Mouse (Mus musculus) layer of hippocampus, adult 18-20 months (tissue): Measurements from ENCODE around the gene 2310057N15Rik. TPM values are rescaled to one million over a fixed set of nuclear protein-coding genes. Genes with fewer than 3 reads are reported as not detected.
"Not testable (repeated sequence)": the region's sequence is repeated elsewhere in the genome, so short reads cannot be mapped to it uniquely, and the experiment has no call there.

Experiments
- DNase-seq, 2 experiments: peaks; one replicate each; pipeline ENCODE4 v3.0.0; 2022; ENCODE audit warnings: low spot score in 2 of 2
- long read RNA-seq: library from polyadenylated mRNA; stranded (forward); transcript quantifications from one replicate; pipeline ENCODE4 v2.0.0, GENCODE M21; 2021
- total RNA-seq, 2 experiments: library from RNA; stranded (reverse); gene quantifications; 2 replicates each; pipeline ENCODE4 v1.2.3; 2021

The 2310057N15Rik gene
- total RNA-seq: not detected
- long read RNA-seq: 0 reads

DNA sequence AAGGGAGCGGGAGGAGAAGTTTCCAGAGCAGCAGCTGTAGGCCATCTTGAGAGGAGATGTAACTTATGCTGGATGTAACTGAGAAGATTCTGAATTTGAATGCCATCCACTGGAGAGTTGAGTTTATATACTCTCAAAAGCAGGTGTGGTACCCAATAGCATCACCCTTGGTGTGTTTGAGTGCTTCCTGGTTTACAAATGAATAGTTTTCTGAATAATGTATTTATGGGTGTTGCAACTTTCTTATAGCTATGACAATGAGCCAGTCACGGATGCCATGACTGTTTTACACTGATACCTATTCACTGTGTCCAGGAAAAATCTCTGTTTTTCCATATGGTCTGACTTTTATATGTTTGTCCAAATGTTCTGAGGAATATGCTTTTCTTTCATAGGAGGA lies at the start of gene 2310057N15Rik:
TSS of gene 2310057N15Rik (minus strand) at position 101 of the 400 bp plus-strand sequence.
- no peak for DNase-seq

DNA sequence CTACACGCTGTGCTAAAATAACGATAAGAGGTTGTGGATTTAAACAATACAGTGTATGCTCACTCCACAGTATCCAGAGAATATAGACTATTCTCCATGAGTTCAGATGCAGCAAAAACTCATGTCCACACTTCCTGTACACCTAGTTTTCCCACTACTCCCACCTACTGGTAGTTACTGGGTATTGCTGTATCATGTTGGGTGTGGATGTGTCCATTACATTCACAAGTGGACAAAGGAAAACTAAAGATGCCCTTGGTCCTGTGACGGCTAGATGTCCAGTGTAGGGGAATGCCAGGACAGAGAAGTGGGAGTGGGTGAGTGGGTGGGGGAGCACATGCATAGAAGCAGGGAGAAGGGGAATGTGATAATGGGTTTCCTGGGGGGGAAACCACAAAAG lies 49.7 kb upstream of the 2310057N15Rik start:
- peak in 1 of 2 experiments; percentile 39 for DNase-seq

DNA sequence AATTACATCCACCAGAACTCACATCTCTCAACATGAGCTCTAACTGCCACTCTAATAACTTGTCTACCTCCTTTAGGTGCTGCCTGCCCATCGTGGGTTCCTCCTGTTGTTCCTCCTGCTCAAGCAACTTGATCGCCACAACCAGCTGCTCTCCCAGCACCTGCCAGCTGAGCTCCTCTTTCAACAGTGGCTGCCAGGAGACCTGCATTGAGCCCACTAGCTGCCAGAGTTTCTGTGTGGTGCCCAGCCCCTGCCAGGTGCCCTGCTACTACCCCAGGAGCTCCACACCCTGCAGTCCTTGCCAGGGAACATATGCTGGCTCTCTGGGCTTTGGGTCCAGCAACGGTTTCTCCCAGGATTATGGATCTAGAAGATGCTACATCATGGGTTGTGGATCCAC lies 46.1 kb upstream of the 2310057N15Rik start, which contains the start of gene Krtap15:
TSS of gene Krtap15 (plus strand) at position 150 of the 400 bp plus-strand sequence.
- no peak for DNase-seq

DNA sequence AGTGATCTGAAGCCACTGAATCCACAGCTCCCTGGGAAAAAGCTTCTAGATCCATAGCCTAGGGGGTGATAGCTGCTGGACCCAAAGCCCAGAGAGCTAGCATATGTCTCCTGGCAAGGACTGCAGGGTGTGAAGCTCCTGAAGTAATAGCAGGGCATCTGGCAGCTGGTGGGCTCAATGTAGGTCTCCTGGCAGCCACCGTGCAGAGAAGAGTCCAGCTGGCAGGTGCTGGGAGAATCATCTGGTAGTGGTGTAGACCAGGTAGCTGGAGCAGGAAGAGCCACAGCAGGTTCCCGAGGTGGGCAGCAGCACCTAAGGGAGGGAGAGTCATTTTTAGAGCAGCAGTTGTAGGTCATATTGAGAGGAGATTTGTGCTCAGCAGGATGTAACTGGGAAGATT lies 37.8 kb upstream of the 2310057N15Rik start, which contains the start of gene Gm20741:
TSS of gene Gm20741 (minus strand) at position 394 of the 400 bp plus-strand sequence.
- no peak for DNase-seq

DNA sequence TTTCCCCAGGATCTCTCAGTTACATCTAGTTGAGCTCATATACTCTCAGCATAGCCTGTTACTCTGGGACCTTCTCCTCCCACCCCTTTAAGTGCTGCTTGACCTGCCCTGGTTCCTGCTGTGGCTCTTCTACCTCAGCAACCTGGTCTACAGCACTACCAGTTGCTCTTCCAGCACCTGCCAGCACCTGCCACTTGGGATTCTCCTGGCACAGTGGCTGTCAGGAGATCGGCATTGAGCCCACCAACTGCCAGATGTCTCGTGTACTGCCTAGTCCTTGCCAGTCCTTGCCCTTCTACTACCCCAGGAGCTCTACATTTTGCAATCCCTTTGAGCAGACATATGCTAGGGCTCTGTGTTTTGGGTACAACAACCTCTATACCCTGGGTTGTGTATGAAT lies 12.8 kb upstream of the 2310057N15Rik start:
- DNase-seq: no peak

DNA sequence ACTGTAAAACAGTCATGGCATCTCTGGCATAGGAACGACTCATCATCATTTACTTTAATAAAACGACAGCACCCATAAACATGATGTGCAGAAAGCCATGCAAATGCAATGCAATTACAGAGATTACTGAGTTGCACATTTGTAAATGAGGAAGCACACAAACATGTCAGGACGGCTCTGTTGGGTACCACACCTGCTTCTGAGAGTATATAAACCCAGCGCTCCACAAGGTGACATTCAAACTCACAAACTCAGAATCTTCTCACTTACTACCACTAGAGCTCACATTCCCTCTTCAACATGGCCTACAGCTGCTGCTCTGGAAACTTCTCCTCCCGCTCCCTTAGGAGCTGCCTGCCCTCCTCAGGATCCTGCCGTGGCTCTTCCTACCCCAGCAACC lies 3.6 kb upstream of the 2310057N15Rik start, which contains the start of gene Gm5965:
TSS of gene Gm5965 (plus strand) at position 301 of the 400 bp plus-strand sequence.
- DNase-seq: no peak

DNA sequence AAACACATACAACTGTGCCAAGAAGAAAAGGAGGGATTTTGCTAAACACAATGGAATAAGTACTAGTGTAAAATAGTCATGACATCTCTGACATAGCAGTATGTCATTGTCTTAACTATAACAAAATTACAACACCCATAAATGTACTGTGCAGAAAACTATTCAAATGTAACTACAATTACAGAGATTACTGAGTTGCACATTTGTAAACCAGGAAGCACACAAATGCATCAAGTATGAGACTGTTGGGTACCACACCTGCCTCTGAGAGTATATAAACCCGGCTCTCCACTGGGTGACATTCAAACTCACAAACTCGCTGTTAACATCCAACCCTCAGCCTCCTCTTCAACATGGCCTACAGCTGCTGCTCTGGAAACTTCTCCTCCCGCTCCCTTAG lies 15.5 kb downstream of the 2310057N15Rik start, which contains the start of gene 2310034C09Rik:
TSS of gene 2310034C09Rik (plus strand) at position 301 of the 400 bp plus-strand sequence.
- DNase-seq: not testable (repeated sequence)

DNA sequence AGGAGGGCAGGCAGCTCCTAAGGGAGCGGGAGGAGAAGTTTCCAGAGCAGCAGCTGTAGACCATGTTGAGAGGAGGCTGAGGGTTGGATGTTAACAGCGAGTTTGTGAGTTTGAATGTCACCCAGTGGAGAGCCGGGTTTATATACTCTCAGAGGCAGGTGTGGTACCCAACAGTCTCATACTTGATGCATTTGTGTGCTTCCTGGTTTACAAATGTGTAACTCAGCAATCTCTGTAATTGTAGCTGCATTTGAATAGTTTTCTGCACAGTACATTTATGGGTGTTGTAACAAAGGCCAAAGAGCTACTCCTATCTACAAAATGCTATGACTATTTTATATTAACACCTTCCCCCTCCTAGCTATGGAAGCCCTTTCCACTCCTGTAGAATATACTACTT lies 22.5 kb downstream of the 2310057N15Rik start, which contains the start of gene Krtap13:
TSS of gene Krtap13 (minus strand) at position 101 of the 400 bp plus-strand sequence.
- not testable (repeated sequence) for DNase-seq

DNA sequence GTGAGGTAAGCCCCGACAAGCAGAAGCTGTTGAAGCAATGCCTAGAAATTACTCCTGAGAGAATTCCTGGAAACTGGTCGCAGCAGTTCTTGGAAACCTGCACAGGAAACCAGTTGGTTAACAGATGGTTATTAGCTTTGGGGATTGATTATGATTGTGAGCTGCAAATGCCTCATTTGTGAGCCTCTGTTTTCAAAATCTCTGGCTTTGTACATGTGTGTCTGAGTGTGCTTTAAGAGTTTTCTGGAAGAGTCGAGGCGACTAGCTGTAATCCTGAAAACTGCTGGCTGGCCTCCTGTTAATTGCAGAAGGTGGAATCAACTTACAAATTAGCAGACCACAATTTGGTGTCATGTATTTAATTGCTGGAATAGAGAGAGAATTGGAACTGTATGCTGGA lies 26.1 kb downstream of the 2310057N15Rik start:
- peak in 1 of 2 experiments; percentile 20 for DNase-seq

DNA sequence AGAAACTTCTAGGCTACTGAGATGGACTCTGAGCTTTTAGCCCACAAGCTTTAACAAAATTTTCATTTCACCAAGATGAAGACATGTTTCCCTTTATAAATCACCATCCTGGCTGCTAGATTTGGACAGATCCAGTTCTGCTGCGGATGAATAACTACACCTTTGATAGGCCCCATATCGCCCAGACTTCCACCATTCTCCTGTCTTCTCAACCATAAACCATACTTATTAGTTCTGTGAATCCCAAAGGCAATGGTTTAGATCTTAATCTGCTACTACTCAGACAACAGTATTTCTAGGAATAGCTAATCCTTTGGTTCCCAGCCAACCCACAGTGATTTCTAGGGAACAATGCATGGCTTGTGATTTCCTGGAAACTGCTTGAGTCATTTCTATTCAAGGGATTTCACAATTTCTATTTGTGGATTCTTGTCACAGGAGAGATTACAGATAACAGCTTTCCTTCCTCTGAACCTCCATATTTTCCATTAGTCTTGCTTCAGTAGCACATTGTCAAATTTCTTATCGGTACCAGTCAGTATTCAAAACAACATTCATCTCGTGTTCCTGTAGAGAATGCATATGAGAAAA lies 29.2 kb downstream of the 2310057N15Rik start:
- no peak for DNase-seq

DNA sequence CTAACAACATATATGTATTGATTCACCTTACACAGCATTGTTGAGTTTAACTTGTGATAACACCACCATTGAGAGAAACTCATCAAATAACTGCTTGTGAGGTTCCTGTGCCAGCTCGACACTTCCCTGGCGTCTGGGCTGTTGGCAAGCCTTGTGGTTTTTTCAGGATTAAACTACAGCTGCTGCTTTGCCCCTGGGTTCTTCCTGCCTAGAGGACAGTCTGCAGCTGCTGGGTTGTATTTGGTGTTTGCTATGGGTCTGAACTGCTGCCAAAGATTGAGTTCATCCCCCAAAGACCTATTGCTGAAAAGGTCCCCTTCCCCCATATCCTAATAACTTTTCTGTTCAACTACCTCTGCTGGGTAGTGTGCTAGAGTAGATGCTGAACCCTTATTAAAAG lies 38.6 kb downstream of the 2310057N15Rik start:
- DNase-seq: no peak

DNA sequence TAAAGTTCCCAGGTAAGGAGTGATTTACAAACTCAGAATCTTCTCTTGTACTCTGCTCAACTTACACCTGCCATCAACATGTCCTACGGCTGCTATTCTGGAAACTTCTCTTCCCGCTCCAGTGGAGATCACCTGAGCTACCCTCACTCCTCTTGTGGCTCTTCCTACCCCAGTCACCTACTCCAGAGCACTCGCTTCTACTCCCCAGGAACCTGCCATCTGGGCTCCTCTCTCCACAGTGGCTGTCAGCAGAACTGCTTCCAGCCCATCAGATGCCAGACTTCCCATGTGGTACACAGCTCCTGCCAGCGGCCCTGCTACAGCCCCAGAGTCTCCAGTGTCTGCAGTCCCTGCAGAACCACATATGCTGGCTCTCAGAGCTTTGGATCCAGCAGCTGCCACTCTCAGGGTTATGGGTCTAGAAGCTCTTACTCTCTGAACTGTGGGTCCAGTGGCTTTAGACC lies 45.2 kb downstream of the 2310057N15Rik start, which contains the start of gene Krtap13-1:
TSS of gene Krtap13-1 (plus strand) at position 51 of the 464 bp plus-strand sequence.
- DNase-seq: peak; percentile 6 to 10

Other genes with a start within 250 kb of the 2310057N15Rik start
- gene Cldn8, start 211.0 kb downstream of the 2310057N15Rik start, total RNA-seq: not detected
- gene Krtap24-1, start 161.9 kb downstream of the 2310057N15Rik start, total RNA-seq: not detected
- gene 2310079G19Rik, start 146.5 kb downstream of the 2310057N15Rik start, total RNA-seq: not detected
- not detected for gene Krtap26-1, start 126.4 kb downstream of the 2310057N15Rik start, total RNA-seq
- not detected for gene Krtap27-1, start 102.5 kb downstream of the 2310057N15Rik start, total RNA-seq
- not detected for gene 2310061N02Rik, start 66.2 kb downstream of the 2310057N15Rik start, total RNA-seq
- gene Krtap13-1, start 45.3 kb downstream of the 2310057N15Rik start, total RNA-seq: not detected
- not detected for gene Krtap13, start 22.6 kb downstream of the 2310057N15Rik start, total RNA-seq
- not detected for gene 2310034C09Rik, start 15.4 kb downstream of the 2310057N15Rik start, total RNA-seq
- gene Gm5965, start 3.7 kb upstream of the 2310057N15Rik start, total RNA-seq: not detected
- not detected for gene Gm20741, start 38.0 kb upstream of the 2310057N15Rik start, total RNA-seq
- not detected for gene Krtap15, start 46.0 kb upstream of the 2310057N15Rik start, total RNA-seq
- not detected for gene Krtap14, start 51.9 kb upstream of the 2310057N15Rik start, total RNA-seq
- not detected for gene Krtap19-1, start 95.2 kb upstream of the 2310057N15Rik start, total RNA-seq
- not detected for gene Krtap19-2, start 100.1 kb upstream of the 2310057N15Rik start, total RNA-seq
- not detected for gene Krtap19-3, start 103.8 kb upstream of the 2310057N15Rik start, total RNA-seq
- gene Krtap19-4, start 110.9 kb upstream of the 2310057N15Rik start, total RNA-seq: not detected
- not detected for gene Krtap19-5, start 122.3 kb upstream of the 2310057N15Rik start, total RNA-seq
- not detected for gene Krtap19-9b, start 158.1 kb upstream of the 2310057N15Rik start, total RNA-seq
- gene Krtap16-3, start 188.7 kb upstream of the 2310057N15Rik start, total RNA-seq: not detected
- gene Krtap22-2, start 236.6 kb upstream of the 2310057N15Rik start, total RNA-seq: not detected
- not detected for gene Gm10229, start 241.1 kb upstream of the 2310057N15Rik start, total RNA-seq